Mouse (Mus musculus) c-Kit-positive CD71-negative TER-119-negative erythroid progenitor cells, embryonic 14.5 days (primary cell): ENCODE data around the gene Rubcn.

Experiments used
- DNase-seq: peaks from one replicate; pipeline ENCODE4 v3.0.0-alpha.2; 2013; ENCODE audit warnings: low read depth

Rubcn gene

GRCm38 (mm10) chr16:32818441-32818840 lies 59.1 kb downstream of the Rubcn start:
- DNase-seq, result no peak

- DNase-seq, result no peak
These were observed 59.5 kb downstream of the Rubcn start for GRCm38 (mm10) chr16:32818036-32818435.

- no peak for DNase-seq
These were observed 62.4 kb downstream of the Rubcn start for GRCm38 (mm10) chr16:32815160-32815605.

- DNase-seq, result no peak
These were observed 63.0 kb downstream of the Rubcn start for GRCm38 (mm10) chr16:32814539-32814938.

- DNase-seq, result no peak
These were observed 63.8 kb downstream of the Rubcn start for GRCm38 (mm10) chr16:32813771-32814170.

GRCm38 (mm10) chr16:32813362-32813761 lies 64.2 kb downstream of the Rubcn start:
- DNase-seq, result no peak

- DNase-seq, result peak; percentile 83
These were observed 64.6 kb downstream of the Rubcn start for GRCm38 (mm10) chr16:32812888-32813361.

GRCm38 (mm10) chr16:32810321-32810720 lies 67.2 kb downstream of the Rubcn start, which contains the start of gene Smbd1:
Smbd1 (minus strand) TSS chr16:32810477.
- no peak for DNase-seq

- no peak for DNase-seq
These were observed 70.0 kb downstream of the Rubcn start for GRCm38 (mm10) chr16:32807408-32808185.

- DNase-seq, result no peak
These were observed 72.4 kb downstream of the Rubcn start for GRCm38 (mm10) chr16:32805151-32805550.

- no peak for DNase-seq
These were observed 73.7 kb downstream of the Rubcn start for GRCm38 (mm10) chr16:32803901-32804300.

GRCm38 (mm10) chr16:32803252-32803853 lies 74.2 kb downstream of the Rubcn start:
- no peak for DNase-seq

GRCm38 (mm10) chr16:32797426-32797689 lies 80.2 kb downstream of the Rubcn start, which contains the start of gene Muc20:
Muc20 (minus strand) TSS chr16:32797435.
- no peak for DNase-seq

GRCm38 (mm10) chr16:32796676-32797425 lies 80.7 kb downstream of the Rubcn start:
- no peak for DNase-seq

- no peak for DNase-seq
These were observed 82.4 kb downstream of the Rubcn start for GRCm38 (mm10) chr16:32795177-32795576.

GRCm38 (mm10) chr16:32790056-32790455 lies 87.5 kb downstream of the Rubcn start:
- DNase-seq, result no peak

- DNase-seq, result no peak
These were observed 92.7 kb downstream of the Rubcn start for GRCm38 (mm10) chr16:32784840-32785239.

- DNase-seq, result no peak
These were observed 94.1 kb downstream of the Rubcn start for GRCm38 (mm10) chr16:32783324-32784062.

GRCm38 (mm10) chr16:32778956-32779355 lies 98.6 kb downstream of the Rubcn start:
- no peak for DNase-seq

GRCm38 (mm10) chr16:32776676-32777075 lies 100.9 kb downstream of the Rubcn start:
- DNase-seq, result no peak
